Mouse (Mus musculus) olfactory bulb, adult 2 months (tissue): ENCODE measurements around the gene Pate2.

Experiments
- CTCF ChIP-seq: fragments of 200-500 bp; IDR thresholded peaks from 2 replicates; pipeline ENCODE4 v1.5.1; 2012; ENCODE audit warnings: low read depth, mild to moderate bottlenecking, low read length, moderate library complexity; ENCODE audit not compliant: insufficient read depth
- POLR2A ChIP-seq: fragments of 200-500 bp; IDR thresholded peaks from 2 replicates; pipeline ENCODE4 v1.6.1; 2012; ENCODE audit warnings: mild to moderate bottlenecking, low read depth, low read length, moderate library complexity; ENCODE audit not compliant: insufficient read depth

- TF ChIP-seq CTCF (no peak), POLR2A (no peak)
Measured at GRCm38 (mm10) chr9:35611841-35612240, 41.8 kb downstream of the Pate2 start, which contains the start of gene Pate4.
